Mouse (Mus musculus) splenic B cell, adult 2 months (primary cell): ENCODE measurements at regions not wholly inside any gene's neighbourhood (a gene's known extent, or its start where the extent isn't known, plus 50 kb on each side); places are given as distances from the start of the nearest gene placed in this dataset.

Source experiments
- DNase-seq: peaks from one replicate; pipeline ENCODE4 v3.0.0-alpha.2; 2011; ENCODE audit warnings: low read depth, low spot score
- H3K27me3 ChIP-seq: 2 replicates; pipeline ENCODE4 v1.6.1; 2012; ENCODE audit warnings: mild to moderate bottlenecking, low read length, moderate library complexity, mixed read lengths; ENCODE audit not compliant: control insufficient read depth, poor library complexity, insufficient read depth, severe bottlenecking
- H3K36me3 ChIP-seq: 2 replicates; pipeline ENCODE4 v1.6.1; 2012; ENCODE audit warnings: mild to moderate bottlenecking, low read length, moderate library complexity, mixed read lengths; ENCODE audit not compliant: control insufficient read depth, poor library complexity, insufficient read depth, severe bottlenecking

DNA sequence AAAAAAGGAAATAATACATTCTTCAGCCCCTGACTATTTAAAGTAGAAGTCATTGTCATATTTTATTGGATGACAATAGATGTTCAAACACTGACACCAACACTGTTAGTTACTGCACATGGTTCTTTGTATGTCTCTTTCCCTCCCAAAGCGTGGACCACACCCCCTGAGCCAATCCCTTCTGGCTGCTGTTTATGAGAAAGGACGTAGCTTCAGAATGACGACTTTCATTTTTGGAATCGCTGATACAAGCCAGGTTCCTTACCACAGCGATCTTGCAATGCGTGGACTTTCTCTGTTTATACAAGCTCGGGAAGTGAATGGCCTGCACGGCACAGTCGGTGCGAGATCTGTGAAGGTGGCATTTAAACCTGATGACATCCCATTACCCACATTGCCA, 66.1 kb upstream of the Tgfbr2 start:
- no peak for DNase-seq
- H3K27me3 ChIP-seq: no peaks in the 10 kb centered on the region
- no peaks in the 10 kb centered on the region for H3K36me3 ChIP-seq

- no peak for DNase-seq
- Histone ChIP-seq H3K36me3 (no peaks in the 10 kb centered on the region), H3K27me3 (no peaks in the 10 kb centered on the region)
Observed at GRCm38 (mm10) chr9:116236836-116237235, 61.7 kb upstream of the Tgfbr2 start.

DNA sequence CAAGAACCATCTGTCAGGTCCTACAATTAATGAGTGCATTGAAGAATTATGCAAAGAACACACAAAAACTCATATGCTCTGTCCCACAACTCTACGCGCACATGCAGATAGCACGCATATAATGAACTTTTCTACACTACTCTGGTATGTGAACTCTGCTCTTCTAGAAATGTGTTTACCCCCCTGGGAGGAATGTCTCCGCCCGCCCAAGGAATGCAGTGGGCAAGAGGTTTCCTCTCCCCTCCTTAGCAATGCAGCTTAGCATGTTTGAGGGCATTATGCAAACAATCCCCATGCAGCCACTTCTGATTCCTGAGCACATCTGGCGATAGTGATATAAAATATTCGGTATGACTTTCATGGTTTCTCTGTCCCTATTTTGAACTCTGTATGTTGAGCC, 59.0 kb upstream of the Tgfbr2 start:
- no peak for DNase-seq
- H3K27me3 ChIP-seq: no peaks in the 10 kb centered on the region
- no peaks in the 10 kb centered on the region for H3K36me3 ChIP-seq

GRCm38 (mm10) chr9:116232386-116232785, 57.2 kb upstream of the Tgfbr2 start:
- Histone ChIP-seq H3K36me3 (no peaks in the 10 kb centered on the region), H3K27me3 (no peaks in the 10 kb centered on the region)
- no peak for DNase-seq

DNA sequence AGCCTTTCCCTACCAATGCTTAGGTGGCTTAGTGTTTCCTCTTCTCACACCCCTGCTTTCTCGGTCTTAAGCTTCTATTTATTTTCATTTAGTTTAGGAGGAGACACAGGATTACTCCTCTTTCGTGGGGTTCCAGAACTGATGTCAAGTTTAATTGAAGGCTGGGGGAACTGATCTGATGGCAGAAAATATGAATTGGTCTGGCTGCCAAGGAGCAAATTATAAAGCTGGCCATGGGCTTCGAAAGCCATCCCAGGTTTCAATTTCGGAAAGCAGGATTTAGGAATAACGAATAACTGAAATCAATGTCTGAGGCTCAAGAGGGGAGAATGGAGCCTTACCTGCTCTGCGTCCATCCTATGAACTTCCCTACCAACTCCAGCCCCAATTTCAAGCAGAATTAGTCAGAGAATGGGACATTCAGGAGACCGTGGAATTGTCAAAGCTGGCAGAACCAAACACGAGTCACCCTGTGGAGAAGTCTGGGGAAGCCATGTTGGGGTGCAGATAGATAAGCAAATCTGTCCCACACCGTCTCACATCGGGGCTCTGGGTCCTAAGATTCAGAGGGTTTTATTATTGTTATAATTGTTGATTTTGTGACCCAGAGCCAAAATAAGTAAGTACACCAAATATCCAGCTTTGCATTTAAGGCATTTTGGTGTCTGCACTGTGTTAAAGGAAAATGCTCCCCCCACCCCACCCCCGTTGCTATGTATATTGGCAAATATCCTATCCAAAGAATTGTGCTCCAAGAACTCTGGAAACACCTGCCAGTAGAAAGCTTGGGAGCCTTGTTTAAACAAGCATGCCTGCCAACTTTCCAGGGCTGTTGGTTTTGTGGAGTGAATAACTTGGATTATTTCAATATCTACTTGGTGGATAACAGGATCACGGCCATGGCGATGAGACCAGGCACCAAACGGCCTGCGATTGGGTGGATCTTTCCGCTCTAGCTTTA, 56.5 kb upstream of the Tgfbr2 start:
- H3K36me3 ChIP-seq: no peaks in the 10 kb centered on the region
- no peaks in the 10 kb centered on the region for H3K27me3 ChIP-seq
- no peak for DNase-seq

GRCm38 (mm10) chr9:116230346-116230745, 55.2 kb upstream of the Tgfbr2 start:
- no peaks in the 10 kb centered on the region for H3K36me3 ChIP-seq
- H3K27me3 ChIP-seq: no peaks in the 10 kb centered on the region
- DNase-seq: no peak

- no peak for DNase-seq
- no peaks in the 10 kb centered on the region for H3K27me3 ChIP-seq
- H3K36me3 ChIP-seq: no peaks in the 10 kb centered on the region
Observed at GRCm38 (mm10) chr9:116228443-116228842, 53.3 kb upstream of the Tgfbr2 start.

- no peaks in the 10 kb centered on the region for H3K36me3 ChIP-seq
- DNase-seq: no peak
- H3K27me3 ChIP-seq: no peaks in the 10 kb centered on the region
Observed at GRCm38 (mm10) chr9:116227738-116228137, 52.6 kb upstream of the Tgfbr2 start.
